Mouse (Mus musculus) adrenal gland, postnatal 10 days (tissue): ENCODE measurements around the gene Zfp995. TPM values are rescaled to one million over a fixed set of nuclear protein-coding genes. Genes with fewer than 3 reads are reported as not detected.
"Not testable (repeated sequence)": the region's sequence is repeated elsewhere in the genome, so short reads cannot be mapped to it uniquely, and the experiment has no call there.

Source experiments
- DNase-seq: peaks from one replicate; pipeline ENCODE4 v3.0.0; 2021; ENCODE audit warnings: mixed read lengths
- long read RNA-seq, 2 experiments: library from polyadenylated mRNA; stranded (forward); transcript quantifications; one replicate each; pipeline ENCODE4 v2.0.0; 2021
- total RNA-seq, 2 experiments: library from RNA; stranded (reverse); gene quantifications; 2 replicates each; pipeline ENCODE4 v1.2.3; 2021

The Zfp995 gene
- total RNA-seq, result 1 to 10 TPM; 3.9 to 4.1 TPM
- long read RNA-seq, experiment 1, partial matches to known transcripts, result 1 of 15 reads
- long read RNA-seq, experiment 1, other reads (novel, unspliced or antisense), result 11 of 15 reads
- long read RNA-seq, experiment 2, partial matches to known transcripts, result 1 of 12 reads
- long read RNA-seq, experiment 2, other reads (novel, unspliced or antisense), result 10 of 12 reads

DNA sequence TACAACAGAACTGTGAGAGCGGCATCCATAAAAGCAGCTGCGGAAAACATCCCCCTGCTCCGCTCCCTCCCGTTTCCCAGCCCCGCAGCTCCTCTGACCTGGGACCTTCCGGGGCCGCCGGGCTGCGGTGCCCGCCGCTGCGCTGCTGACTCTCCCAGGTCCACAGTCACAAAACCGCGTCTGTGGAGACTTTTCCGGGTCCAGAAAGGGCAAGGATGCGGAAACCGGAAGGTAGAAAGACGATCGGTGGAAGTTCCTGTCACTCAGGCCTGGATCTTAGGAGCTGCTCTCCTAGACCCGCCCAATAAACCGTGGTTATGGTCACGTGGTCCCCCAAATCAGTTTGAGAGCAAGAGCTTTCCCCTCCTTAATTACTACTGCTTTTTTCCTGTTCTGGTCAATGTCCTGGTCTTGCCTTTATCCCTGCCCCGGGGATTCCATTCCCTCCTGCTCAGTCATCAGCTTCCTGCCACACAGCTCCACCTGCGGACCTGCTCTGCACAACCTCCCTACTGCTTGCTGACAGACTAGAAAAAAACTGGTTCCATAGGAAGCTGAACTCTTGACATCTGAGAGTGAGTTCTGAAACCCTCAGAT, at the start of gene Zfp995:
Zfp995 (minus strand) TSS at position 471 of the 597 bp plus-strand sequence.
- DNase-seq, result peak; percentile 78

DNA sequence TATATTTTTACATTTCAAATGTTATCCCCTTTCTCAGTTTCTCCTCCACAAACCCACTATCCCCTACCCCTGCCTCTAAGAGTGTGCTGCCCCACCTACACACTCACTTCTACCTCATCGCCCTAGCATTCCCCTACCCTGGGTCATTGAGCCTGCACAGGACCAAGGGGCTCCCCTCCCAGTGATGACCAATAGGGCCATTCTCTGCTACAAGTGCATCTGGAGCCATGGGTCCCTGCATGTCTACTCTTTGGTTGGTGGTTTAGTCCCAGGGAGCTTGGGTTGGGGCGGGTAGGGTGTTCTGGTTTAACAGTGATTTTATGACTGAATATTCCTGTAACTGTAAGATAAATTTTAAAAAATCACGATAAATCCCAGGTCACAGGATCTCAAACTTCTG, 687 bp downstream of the Zfp995 start:
- DNase-seq, result peak; percentile 6

DNA sequence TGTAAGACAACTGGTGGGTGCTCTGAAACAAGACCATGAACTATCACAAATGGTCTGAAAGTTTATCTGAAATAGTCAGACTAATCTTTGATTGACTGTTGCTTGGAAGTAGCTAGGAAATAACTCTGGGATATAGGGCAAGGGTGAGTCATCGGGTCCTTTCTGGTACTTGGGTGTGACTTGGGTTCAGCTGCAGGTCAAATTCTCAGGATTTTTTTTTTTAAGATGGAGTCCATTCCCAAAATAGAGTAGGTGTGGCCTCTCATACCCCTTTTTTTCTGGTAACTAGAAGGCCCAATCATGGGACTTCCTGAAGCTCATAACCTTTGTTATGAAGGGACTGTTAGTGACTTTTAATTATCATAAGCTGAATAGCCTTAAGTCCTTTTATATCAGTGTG, 38.5 kb downstream of the Zfp995 start:
- DNase-seq, result no peak

DNA sequence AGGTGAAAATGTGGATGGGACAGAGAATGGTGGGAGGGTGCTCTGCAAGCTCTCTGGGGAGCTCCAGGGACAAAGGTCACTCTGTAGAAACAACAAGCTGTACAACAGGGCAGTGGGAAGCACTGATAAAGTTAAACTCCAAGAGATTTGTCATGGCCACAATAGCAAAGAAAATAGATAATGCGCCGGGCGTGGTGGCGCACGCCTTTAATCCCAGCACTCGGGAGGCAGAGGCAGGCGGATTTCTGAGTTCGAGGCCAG, 63.5 kb downstream of the Zfp995 start:
- not testable (repeated sequence) for DNase-seq

GRCm38 (mm10) chr17:21845545-21846321, 64.0 kb downstream of the Zfp995 start, which contains the start of gene Zfp820:
Gene Zfp820 (minus strand): TSS chr17:21845772.
- DNase-seq, result peak; percentile 78

DNA sequence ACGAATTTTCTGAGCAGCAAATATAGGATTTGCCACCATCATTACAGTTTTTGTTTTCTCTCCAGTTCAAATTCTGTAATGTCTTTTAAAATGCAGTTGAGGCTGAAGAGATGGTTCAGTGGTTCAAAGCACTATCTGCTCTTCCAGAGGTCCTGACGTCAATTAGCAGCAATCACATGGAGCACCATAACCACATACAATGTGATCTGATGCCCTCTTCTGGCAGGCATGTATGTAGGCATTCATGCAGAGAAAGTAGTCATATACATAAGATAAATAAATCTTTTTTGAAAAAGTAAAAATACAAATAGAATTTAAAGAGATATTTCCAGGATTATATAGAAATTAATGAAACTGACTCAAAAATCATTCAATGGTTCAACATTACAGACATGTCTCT, 71.2 kb downstream of the Zfp995 start:
- no peak for DNase-seq

Other genes with a start within 250 kb of the Zfp995 start
- 1 to 10 TPM; 3.9 to 4.9 TPM for gene Gm10226, start 218.1 kb downstream of the Zfp995 start, total RNA-seq
- gene Zfp760, start 202.2 kb downstream of the Zfp995 start, total RNA-seq, result 1 to 10 TPM; 4.7 to 8.3 TPM
- 10 to 100 TPM in 1 of 2 experiments, 1 to 10 TPM in 1; 9.7 to 12.6 TPM for gene Zfp229, start 179.1 kb downstream of the Zfp995 start, total RNA-seq
- gene Zfp820, start 64.2 kb downstream of the Zfp995 start, total RNA-seq, result 1 to 10 TPM; 3.7 to 4.8 TPM
- 10 to 100 TPM in 1 of 2 experiments, 1 to 10 TPM in 1; 8.2 to 12.8 TPM for gene Zfp942, start 52.5 kb upstream of the Zfp995 start, total RNA-seq
- 10 to 100 TPM; 12.5 to 17.5 TPM for gene Zfp943, start 52.6 kb upstream of the Zfp995 start, total RNA-seq